Mouse (Mus musculus) c-Kit-positive CD71-negative TER-119-negative erythroid progenitor cells, embryonic 14.5 days (primary cell): ENCODE measurements at regions not wholly inside any gene's neighbourhood (a gene's known extent, or its start where the extent isn't known, plus 50 kb on each side); places are given as distances from the start of the nearest gene placed in this dataset.
"Not testable (repeated sequence)": the region's sequence is repeated elsewhere in the genome, so short reads cannot be mapped to it uniquely, and the experiment has no call there.

Experiments used
- DNase-seq: peaks from one replicate; pipeline ENCODE4 v3.0.0-alpha.2; 2013; ENCODE audit warnings: low read depth

- no peak for DNase-seq
Observed at GRCm38 (mm10) chr3:18295921-18296320, 347.7 kb downstream of the Cypt12 start.

DNA sequence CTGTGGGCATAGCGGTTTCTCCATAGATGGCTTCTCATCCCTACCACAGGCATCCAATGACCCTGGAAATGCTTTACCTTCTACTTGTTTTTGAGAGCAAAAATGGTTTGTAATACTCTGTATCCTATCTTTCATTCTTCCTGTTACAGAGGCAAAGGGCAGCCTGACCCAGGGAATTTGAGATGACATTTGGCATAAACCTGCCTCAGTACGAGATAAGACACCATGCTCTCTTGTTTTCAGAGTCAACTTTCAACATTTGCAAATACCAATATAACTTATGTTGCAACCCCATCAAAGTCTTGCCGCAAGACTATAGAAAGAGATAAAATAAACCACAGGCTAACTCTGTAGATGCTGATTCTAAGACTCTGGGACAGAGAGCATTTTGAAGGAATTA, 350.5 kb downstream of the Cypt12 start:
- no peak for DNase-seq

DNA sequence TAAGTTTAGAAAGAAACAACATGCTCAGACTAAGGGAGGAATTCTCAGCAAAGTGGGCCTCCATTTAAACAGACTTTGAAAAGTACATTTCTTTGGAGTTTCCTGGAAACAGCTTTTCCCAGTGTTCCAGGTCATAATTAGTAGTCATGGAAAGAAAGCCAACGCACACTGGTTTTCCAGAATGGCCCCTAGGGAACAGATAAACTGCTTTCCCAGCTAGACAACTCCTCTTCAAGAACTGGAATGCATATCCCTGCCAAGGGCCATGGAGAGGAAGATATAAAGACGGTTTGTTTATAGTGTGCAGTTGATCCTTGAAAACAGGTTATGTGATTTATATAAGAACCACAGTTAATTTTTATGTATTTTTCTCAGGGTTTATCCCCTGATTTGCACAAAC, 351.3 kb downstream of the Cypt12 start:
- no peak for DNase-seq

- DNase-seq: peak; percentile 10
Observed at GRCm38 (mm10) chr3:18319433-18319832, 371.2 kb downstream of the Cypt12 start.

GRCm38 (mm10) chr3:18333182-18333581, 385.0 kb downstream of the Cypt12 start:
- DNase-seq: no peak

GRCm38 (mm10) chr3:18339189-18339588, 391.0 kb downstream of the Cypt12 start:
- DNase-seq: no peak

GRCm38 (mm10) chr3:18341757-18342156, 393.5 kb downstream of the Cypt12 start:
- no peak for DNase-seq

DNA sequence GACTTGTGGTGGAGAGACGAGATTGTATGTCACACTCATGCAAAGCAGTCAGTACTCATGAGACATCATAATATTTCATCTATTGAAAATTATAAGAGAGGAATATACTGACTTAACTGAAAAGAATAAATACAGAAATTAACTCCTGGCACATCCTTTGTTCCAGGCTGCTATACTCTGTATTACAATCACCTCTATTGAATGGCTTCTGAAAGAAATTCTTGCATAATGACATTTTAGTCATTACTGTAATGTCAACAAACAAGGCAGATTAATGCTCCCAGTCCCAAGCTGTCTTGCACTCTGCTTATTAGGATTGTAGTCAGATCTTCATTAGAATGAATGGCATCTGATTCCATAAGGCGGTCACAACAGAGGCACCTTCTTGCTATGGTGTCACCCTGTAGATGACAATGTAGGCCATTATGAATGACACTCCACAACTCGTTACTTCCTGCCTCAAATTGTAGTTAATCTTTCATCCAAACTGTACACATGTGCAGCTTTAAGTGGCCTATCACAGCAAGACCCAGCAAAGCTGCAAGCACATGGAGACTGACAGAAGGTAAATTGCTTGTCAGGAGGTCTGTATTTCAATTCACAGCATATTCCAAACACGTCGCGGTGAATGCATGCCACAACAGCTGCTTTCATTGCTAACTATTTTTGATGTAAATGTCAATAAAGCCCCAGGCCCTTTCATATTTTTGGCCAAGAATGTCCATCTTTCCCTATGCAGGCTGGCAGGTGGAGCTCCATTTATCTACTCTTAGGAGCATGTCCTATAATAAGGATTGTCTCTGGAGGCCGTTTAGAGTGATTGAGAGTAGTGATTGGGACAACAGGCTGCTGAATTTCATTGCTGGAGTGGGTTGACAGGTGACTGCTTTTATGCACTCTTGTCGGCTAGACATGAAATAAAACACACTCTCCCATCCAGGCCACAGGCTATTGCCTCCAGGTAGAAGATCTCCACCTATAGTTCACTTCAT, 430.1 kb downstream of the Cypt12 start:
- no peak for DNase-seq

DNA sequence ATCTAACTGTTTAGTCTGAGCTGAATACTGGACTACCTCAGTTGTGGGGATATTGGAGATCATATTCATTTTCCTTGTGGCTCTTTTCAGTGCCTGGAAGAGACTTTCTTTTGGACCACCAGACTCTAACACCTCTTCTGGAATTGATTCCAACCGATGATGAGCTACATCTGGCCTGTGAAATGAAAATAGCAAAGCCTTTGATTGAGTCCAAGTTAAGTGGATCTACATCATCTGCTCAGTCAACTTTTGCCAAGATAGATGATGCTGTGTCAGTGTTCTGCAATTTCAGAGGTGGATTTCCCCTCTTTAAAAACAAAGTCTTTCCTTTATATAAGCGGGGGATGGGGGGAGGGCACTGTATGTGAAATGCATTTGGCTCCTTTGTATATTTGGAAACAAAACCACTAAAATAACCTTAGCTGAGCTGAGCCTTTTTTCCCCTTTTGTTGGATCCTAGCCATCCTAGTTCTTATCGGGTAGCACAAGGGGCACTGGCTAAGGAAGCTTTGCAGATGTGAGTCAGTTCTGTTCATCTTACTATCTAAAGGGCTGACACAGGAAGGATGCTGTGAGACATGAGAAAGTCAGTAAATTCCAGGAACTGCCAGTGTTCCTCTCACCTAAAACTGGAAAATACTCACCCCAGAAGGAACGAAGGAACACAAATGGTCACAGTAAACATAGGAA, 473.8 kb downstream of the Cypt12 start:
- no peak for DNase-seq

- no peak for DNase-seq
Observed at GRCm38 (mm10) chr3:18428908-18429307, 480.7 kb downstream of the Cypt12 start.

DNA sequence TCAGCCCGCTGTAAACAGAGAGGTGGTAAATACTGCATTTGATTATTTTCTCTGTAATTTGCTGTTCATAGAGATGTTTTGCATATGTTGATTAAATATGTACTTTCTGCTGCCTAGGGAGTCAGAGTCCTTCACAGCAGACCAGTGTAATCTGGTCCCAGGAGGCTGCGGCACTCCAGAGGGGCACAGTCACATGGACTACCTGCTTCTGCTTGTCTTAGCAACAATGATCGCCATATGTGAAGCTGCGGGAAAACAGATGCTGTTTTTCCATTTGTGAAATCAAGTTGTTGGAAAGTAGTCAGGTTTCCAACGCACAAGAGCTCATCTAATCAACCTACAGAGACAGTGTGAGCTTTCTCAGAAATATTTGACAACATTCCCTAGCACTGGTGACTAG, 490.6 kb downstream of the Cypt12 start:
- no peak for DNase-seq

- no peak for DNase-seq
Observed at GRCm38 (mm10) chr3:18452197-18452933, 504.2 kb downstream of the Cypt12 start.

DNA sequence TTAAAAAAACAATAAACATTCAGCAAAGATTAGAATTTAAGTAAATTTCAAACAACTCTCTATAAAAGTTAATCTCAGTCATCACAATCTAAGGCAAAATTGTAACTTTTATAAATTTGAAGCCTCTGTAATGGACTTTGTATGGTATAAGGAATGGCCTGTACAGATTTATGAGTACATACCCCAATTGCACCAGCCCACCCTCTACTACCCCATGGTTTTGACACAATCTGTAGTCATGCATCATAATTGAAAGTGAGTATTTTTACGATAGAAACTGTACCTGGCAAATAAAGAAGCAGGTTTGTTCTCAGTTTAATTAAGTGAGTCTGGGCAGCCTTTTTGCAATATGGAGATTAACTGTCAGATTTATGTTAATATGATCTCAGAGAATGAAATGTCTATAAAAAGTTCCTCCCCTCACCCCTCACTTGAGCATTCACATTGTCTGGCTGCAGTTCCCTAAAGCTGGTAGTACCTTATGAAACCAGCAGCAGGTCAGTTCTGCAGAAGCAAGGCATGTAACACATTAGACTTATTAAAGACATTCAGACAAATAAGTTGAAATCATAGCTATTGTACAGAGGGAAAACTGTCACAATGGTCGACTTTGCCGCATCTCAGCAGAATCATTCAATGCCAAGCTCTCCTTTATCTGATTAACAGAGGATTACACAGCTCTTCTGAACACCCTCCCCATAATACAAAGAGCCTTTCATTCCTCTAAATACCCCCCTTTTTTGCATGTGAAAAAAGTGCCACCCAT, 505.2 kb downstream of the Cypt12 start:
- DNase-seq: no peak

DNA sequence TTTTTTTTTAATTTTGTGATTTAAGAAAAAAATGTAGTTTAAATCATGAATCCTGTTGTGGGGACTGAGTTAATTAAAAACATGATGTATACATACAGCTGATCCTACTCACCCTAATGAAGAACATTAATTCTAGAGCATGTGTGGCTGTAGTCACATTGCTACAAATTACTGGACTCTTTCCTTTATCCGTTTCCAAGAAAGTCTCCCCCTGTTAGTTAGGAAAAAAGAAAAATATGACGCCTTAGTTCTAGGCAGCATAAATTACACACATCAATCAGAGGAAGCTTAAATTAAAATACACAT, 505.7 kb downstream of the Cypt12 start:
- no peak for DNase-seq

- not testable (repeated sequence) for DNase-seq
Observed at GRCm38 (mm10) chr3:18454558-18455191, 506.5 kb downstream of the Cypt12 start.

- DNase-seq: no peak
Observed at GRCm38 (mm10) chr3:18456033-18456690, 508.0 kb downstream of the Cypt12 start.

DNA sequence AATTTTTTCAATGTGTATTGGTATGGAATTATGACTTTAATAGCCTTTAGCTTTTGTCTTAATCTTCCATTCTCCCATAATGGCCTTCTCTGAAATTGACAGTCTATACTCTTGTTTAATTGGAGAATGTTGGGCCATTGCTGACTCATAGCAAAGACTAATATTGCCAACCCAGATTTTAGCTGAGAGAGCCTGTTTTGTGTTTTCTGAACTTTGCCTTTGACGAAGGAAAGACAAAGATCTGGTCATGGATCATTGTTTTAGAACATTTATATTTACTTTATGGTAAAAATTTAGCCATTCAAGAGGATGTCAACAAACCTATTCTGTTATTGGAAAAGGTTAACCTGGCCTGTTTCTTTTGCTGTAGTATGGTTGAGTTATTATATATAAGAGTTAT, 512.1 kb downstream of the Cypt12 start:
- no peak for DNase-seq

GRCm38 (mm10) chr3:18471846-18472245, 523.6 kb downstream of the Cypt12 start:
- DNase-seq: no peak

- DNase-seq: no peak
Observed at GRCm38 (mm10) chr3:18479557-18479956, 531.3 kb downstream of the Cypt12 start.

DNA sequence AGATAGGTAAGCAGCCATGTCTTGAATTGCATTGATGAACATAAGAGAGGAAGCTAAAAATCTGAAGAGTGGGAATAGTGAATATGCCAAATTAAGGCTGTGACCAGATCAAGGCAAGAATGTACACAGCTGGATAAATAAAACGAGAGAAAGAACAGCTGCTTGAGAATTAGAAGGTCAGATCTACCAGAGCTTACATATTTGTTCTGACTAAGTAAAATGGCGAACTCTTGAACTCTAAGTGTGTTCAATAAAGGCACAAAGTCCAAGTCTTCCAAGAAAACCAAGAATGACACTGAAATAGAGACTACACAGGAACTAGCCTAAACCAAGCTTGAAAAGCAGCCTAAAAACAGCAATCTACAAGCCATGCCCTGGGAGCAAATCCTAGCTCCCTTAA, 533.8 kb downstream of the Cypt12 start:
- no peak for DNase-seq

- DNase-seq: no peak
Observed at GRCm38 (mm10) chr3:18488886-18489285, 540.7 kb downstream of the Cypt12 start.
